In the genomic region with DNA sequence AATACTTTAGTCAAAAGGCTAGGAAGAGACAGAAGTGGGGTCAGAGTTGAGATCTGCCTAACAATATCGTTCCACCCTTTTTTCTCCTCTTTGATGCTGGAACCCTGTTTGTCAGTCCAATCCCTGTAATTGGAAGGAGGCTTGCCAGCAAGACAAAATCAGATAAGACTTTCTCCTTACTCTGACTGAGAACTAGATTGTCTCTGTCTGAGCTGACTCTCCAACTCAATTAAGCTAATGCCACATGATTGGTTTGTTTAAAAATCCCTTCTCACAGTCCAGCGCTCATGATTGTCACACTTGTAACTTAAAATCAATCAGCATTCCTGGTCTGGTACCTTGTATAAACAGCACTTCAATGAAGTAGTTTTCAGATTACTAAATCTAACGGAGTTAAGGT, we compare ENCODE assay signal across 16 mouse cellular contexts.
"Had no signal": no experiment of that assay in that cellular context is flagged by ENCODE, and none has a peak within 500 bp of the region (broad histone marks: within the 10 kb centered on the region; RNA-seq: fewer than 3 reads in every experiment).

No protein-coding gene starts in this region.

- H3K4me2 ChIP-seq: limb, embryonic 13.5 days; liver, embryonic 11.5 days; liver, embryonic 15.5 days; neural tube, embryonic 12.5 days had no signal

- H3K9ac ChIP-seq: limb, embryonic 13.5 days; liver, embryonic 15.5 days; neural tube, embryonic 12.5 days had no signal

- H3K27me3 ChIP-seq: limb, embryonic 13.5 days; liver, embryonic 15.5 days; neural tube, embryonic 12.5 days had no signal

- H3K9me3 ChIP-seq: limb, embryonic 13.5 days; liver, embryonic 15.5 days; neural tube, embryonic 12.5 days had no signal

- H3K36me3 ChIP-seq: limb, embryonic 13.5 days; liver, embryonic 15.5 days; neural tube, embryonic 12.5 days had no signal

- H3K4me3 ChIP-seq: limb, embryonic 13.5 days; liver, embryonic 15.5 days; neural tube, embryonic 12.5 days had no signal

- DNase-seq: kidney, adult 11 months; kidney, adult 9 months; kidney, postnatal 10 days; kidney, postnatal 4 days; left cerebral cortex, postnatal 4 days; lung, adult 2 months; lung, postnatal 36 days; right cerebral cortex, adult 18-20 months; right cerebral cortex, postnatal 25 days; thymus, adult 18-20 months; thymus, postnatal 14 days had no signal

- ATAC-seq: lung, postnatal 0 days had no signal

- H3K27ac ChIP-seq: limb, embryonic 13.5 days; liver, embryonic 15.5 days; neural tube, embryonic 12.5 days had no signal

- H3K4me1 ChIP-seq: limb, embryonic 13.5 days; liver, embryonic 15.5 days; neural tube, embryonic 12.5 days had no signal
